Mouse (Mus musculus) liver, adult 2 months (tissue): ENCODE data around the gene Smu1.

Experiments
- CTCF ChIP-seq: fragments of 200-500 bp; IDR thresholded peaks from 2 replicates; pipeline ENCODE4 v1.5.1; 2011; ENCODE audit warnings: low read depth, low read length, control low read depth
- POLR2A ChIP-seq: fragments of 200-500 bp; IDR thresholded peaks from 2 replicates; pipeline ENCODE4 v1.6.1; 2011; ENCODE audit warnings: low read length, control low read depth; ENCODE audit not compliant: insufficient read depth; ENCODE audit errors: extremely low read depth

GRCm38 (mm10) chr4:40731262-40731661, 26.5 kb downstream of the Smu1 start:
- no peak for TF ChIP-seq CTCF
- no peak for TF ChIP-seq POLR2A
